Mouse (Mus musculus): Measurements from ENCODE around the gene Vapa. TPM values are rescaled to one million over a fixed set of nuclear protein-coding genes. Genes with fewer than 3 reads are reported as not detected.
A peak's percentile ranks its signal among the peaks of the same experiment; 100 is the strongest.

Gene Vapa
- polyA plus RNA-seq, 1 experiment, result 40.3 TPM

DNA sequence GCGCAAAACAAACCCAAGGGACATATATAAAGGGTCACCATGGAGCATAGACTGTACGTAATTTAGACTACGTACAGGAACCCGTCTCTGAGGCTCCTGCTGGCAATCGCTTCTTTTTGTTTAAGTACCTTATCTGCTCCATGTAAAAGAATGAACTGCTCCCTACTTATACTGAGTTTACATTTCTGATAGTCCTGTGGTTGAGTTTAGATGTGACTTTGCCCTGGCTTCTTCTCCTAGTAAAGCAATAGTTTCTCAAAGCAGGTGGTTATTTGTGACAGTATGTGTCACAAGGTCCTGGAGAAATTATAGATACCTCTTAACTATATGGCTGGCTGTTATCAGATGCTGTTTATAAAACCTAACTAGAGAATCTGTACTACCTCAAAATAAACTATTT lies 31.9 kb downstream of the Vapa start:
- no peaks in the 10 kb centered on the region; the same call in none of the 2 replicates for H3K4me1 ChIP-seq (ENCODE audit: control insufficient read depth, insufficient read depth, low read length)
- TF ChIP-seq CTCF (IDR thresholded peaks at IDR 0.05; ENCODE audit: insufficient read depth, low read length) (no peak), POLR2A (IDR thresholded peaks at IDR 0.05; ENCODE audit: borderline replicate concordance, extremely low read depth, low read depth, low read length) (no peak)
- WGBS, result 92% methylated on average over 5 of the region's 5 CpGs
- no peak for DNase-seq
- no peak overlapping the region for H3K4me3 ChIP-seq (replicated peaks; ENCODE audit: extremely low read depth, low read depth, low read length)

- 92% methylated on average over 7 of the region's 7 CpGs for WGBS
- no peak for TF ChIP-seq CTCF (IDR thresholded peaks at IDR 0.05; ENCODE audit: insufficient read depth, low read length)
- no peak for TF ChIP-seq POLR2A (IDR thresholded peaks at IDR 0.05; ENCODE audit: borderline replicate concordance, extremely low read depth, low read depth, low read length)
- DNase-seq, result no peak
- Histone ChIP-seq H3K4me1 (ENCODE audit: control insufficient read depth, insufficient read depth, low read length) (no peaks in the 10 kb centered on the region; the same call in 1 of the 2 replicates), H3K4me3 (replicated peaks; ENCODE audit: extremely low read depth, low read depth, low read length) (no peak overlapping the region)
Measured at GRCm38 (mm10) chr17:65579766-65580165, 33.6 kb downstream of the Vapa start.

DNA sequence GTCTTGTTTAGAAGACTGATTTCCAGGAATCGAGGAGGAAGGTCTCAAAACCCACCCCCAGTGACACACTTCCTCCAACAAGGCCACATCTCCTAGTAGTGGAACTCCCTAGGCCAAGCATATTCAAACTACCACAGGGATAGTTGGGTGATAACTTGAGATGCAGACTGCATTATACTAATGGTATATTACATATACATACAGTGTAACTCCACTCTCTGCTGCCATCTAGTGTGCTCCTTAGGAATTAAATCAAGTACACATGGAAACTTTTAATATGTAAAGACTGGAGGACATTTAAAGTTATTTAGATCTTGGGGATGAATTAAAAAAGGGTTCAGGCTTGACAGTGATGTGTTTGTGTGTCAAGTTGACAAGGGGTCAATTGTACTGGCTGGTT lies 38.0 kb downstream of the Vapa start:
- TF ChIP-seq POLR2A (IDR thresholded peaks at IDR 0.05; ENCODE audit: borderline replicate concordance, extremely low read depth, low read depth, low read length), result no peak
- peak; percentile 18; the same call in 1 of the 2 replicates for TF ChIP-seq CTCF (IDR thresholded peaks at IDR 0.05; ENCODE audit: insufficient read depth, low read length)
- Histone ChIP-seq H3K4me1 (ENCODE audit: control insufficient read depth, insufficient read depth, low read length) (no peaks in the 10 kb centered on the region; the same call in 1 of the 2 replicates), H3K4me3 (replicated peaks; ENCODE audit: extremely low read depth, low read depth, low read length) (no peak overlapping the region)
- 63% methylated on average over 1 of the region's 1 CpGs for WGBS
- DNase-seq, result no peak

- H3K4me3 ChIP-seq (replicated peaks; ENCODE audit: extremely low read depth, low read depth, low read length), result no peak overlapping the region
- TF ChIP-seq POLR2A (IDR thresholded peaks at IDR 0.05; ENCODE audit: borderline replicate concordance, extremely low read depth, low read depth, low read length), result no peak
- no peak for TF ChIP-seq CTCF (IDR thresholded peaks at IDR 0.05; ENCODE audit: insufficient read depth, low read length)
- no peaks in the 10 kb centered on the region; the same call in 1 of the 2 replicates for H3K4me1 ChIP-seq (ENCODE audit: control insufficient read depth, insufficient read depth, low read length)
- WGBS, result 73% methylated on average over 8 of the region's 8 CpGs
- no peak for DNase-seq
Measured at GRCm38 (mm10) chr17:65574850-65575249, 38.5 kb downstream of the Vapa start.

- TF ChIP-seq POLR2A (IDR thresholded peaks at IDR 0.05; ENCODE audit: borderline replicate concordance, extremely low read depth, low read depth, low read length) (no peak), CTCF (IDR thresholded peaks at IDR 0.05; ENCODE audit: insufficient read depth, low read length) (no peak)
- WGBS, result 69% methylated on average over 9 of the region's 9 CpGs
- Histone ChIP-seq H3K4me1 (ENCODE audit: control insufficient read depth, insufficient read depth, low read length) (no peaks in the 10 kb centered on the region; the same call in 1 of the 2 replicates), H3K4me3 (replicated peaks; ENCODE audit: extremely low read depth, low read depth, low read length) (no peak overlapping the region)
- no peak for DNase-seq
Measured at GRCm38 (mm10) chr17:65571866-65572265, 41.5 kb downstream of the Vapa start.

DNA sequence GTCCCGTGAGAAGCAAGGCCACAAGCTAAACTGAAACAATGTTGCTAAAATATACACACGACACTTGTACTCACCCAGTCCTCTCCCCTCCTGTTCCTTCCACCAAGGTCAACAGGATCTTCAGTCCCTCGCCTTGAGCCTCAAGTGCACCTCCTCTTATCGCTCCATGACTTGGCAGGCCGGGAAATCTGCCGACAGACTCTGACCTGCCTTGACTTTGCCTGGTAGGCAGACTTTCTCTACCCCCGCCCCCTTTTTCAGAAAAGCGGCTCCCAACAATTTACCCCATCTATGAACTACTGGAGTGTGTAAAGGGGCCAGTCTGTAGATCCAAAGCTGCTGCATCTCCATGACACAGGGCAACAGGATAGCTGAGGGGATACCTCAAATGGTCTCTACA lies 41.9 kb downstream of the Vapa start:
- H3K4me1 ChIP-seq (ENCODE audit: control insufficient read depth, insufficient read depth, low read length), result no peaks in the 10 kb centered on the region; the same call in 1 of the 2 replicates
- no peak for DNase-seq
- WGBS, result 61% methylated on average over 8 of the region's 8 CpGs
- TF ChIP-seq POLR2A (IDR thresholded peaks at IDR 0.05; ENCODE audit: borderline replicate concordance, extremely low read depth, low read depth, low read length) (no peak), CTCF (IDR thresholded peaks at IDR 0.05; ENCODE audit: insufficient read depth, low read length) (no peak)
- no peak overlapping the region for H3K4me3 ChIP-seq (replicated peaks; ENCODE audit: extremely low read depth, low read depth, low read length)

- no peak for DNase-seq
- Histone ChIP-seq H3K4me1 (ENCODE audit: control insufficient read depth, insufficient read depth, low read length) (no peaks in the 10 kb centered on the region), H3K4me3 (replicated peaks; ENCODE audit: extremely low read depth, low read depth, low read length) (no peak overlapping the region)
- TF ChIP-seq POLR2A (IDR thresholded peaks at IDR 0.05; ENCODE audit: borderline replicate concordance, extremely low read depth, low read depth, low read length), result no peak
- TF ChIP-seq CTCF (IDR thresholded peaks at IDR 0.05; ENCODE audit: insufficient read depth, low read length), result no peak
- WGBS, result 64% methylated on average over 5 of the region's 5 CpGs
Measured at GRCm38 (mm10) chr17:65564189-65564588, 49.2 kb downstream of the Vapa start.

- no peak overlapping the region for H3K4me3 ChIP-seq (replicated peaks; ENCODE audit: extremely low read depth, low read depth, low read length)
Measured at GRCm38 (mm10) chr17:65563345-65563744, 50.0 kb downstream of the Vapa start.

GRCm38 (mm10) chr17:65562761-65563160 lies 50.6 kb downstream of the Vapa start:
- 2% methylated on average over 5 of the region's 5 CpGs for WGBS
- DNase-seq, result peak; percentile 55
- H3K4me1 ChIP-seq (ENCODE audit: control insufficient read depth, insufficient read depth, low read length), result no peaks in the 10 kb centered on the region
- TF ChIP-seq POLR2A (IDR thresholded peaks at IDR 0.05; ENCODE audit: borderline replicate concordance, extremely low read depth, low read depth, low read length) (no peak), CTCF (IDR thresholded peaks at IDR 0.05; ENCODE audit: insufficient read depth, low read length) (no peak)
- no peak overlapping the region for H3K4me3 ChIP-seq (replicated peaks; ENCODE audit: extremely low read depth, low read depth, low read length)

More at GRCm38 (mm10) chr17:65563345-65563744, 50.0 kb downstream of the Vapa start:
- H3K4me1 ChIP-seq (ENCODE audit: control insufficient read depth, insufficient read depth, low read length), result no peaks in the 10 kb centered on the region
- WGBS, result 28% methylated on average over 6 of the region's 6 CpGs
- DNase-seq, result no peak
- TF ChIP-seq POLR2A (IDR thresholded peaks at IDR 0.05; ENCODE audit: borderline replicate concordance, extremely low read depth, low read depth, low read length) (no peak), CTCF (IDR thresholded peaks at IDR 0.05; ENCODE audit: insufficient read depth, low read length) (no peak)

- no peak for DNase-seq
- H3K4me1 ChIP-seq (ENCODE audit: control insufficient read depth, insufficient read depth, low read length), result no peaks in the 10 kb centered on the region
- no peak for TF ChIP-seq POLR2A (IDR thresholded peaks at IDR 0.05; ENCODE audit: borderline replicate concordance, extremely low read depth, low read depth, low read length)
- no peak for TF ChIP-seq CTCF (IDR thresholded peaks at IDR 0.05; ENCODE audit: insufficient read depth, low read length)
- no peak overlapping the region for H3K4me3 ChIP-seq (replicated peaks; ENCODE audit: extremely low read depth, low read depth, low read length)
- WGBS, result 31% methylated on average over 6 of the region's 6 CpGs
Measured at GRCm38 (mm10) chr17:65561361-65562015, 51.9 kb downstream of the Vapa start.

Measured in lung, adult 2 months (tissue).